Mouse (Mus musculus) spleen, adult 12 weeks (tissue): Measurements from ENCODE around the gene Mon2.
"Not testable (repeated sequence)": the region's sequence is repeated elsewhere in the genome, so short reads cannot be mapped to it uniquely, and the experiment has no call there.

Experiments used
- DNase-seq: peaks from one replicate; pipeline ENCODE4 v3.0.0; 2022; ENCODE audit warnings: low spot score

Mon2 gene

GRCm38 (mm10) chr10:123057082-123057481 is 19.2 kb downstream of the Mon2 start:
- DNase-seq, result no peak

- no peak for DNase-seq
Observed at GRCm38 (mm10) chr10:123056463-123056862, 19.8 kb downstream of the Mon2 start.

- DNase-seq, result no peak
Observed at GRCm38 (mm10) chr10:123055205-123056000, 20.9 kb downstream of the Mon2 start.

GRCm38 (mm10) chr10:123053557-123053956 is 22.7 kb downstream of the Mon2 start:
- DNase-seq, result no peak

- DNase-seq, result no peak
Observed at GRCm38 (mm10) chr10:123052021-123052420, 24.3 kb downstream of the Mon2 start.

GRCm38 (mm10) chr10:123048730-123049129 is 27.6 kb downstream of the Mon2 start:
- DNase-seq, result no peak

GRCm38 (mm10) chr10:123039936-123040335 is 36.4 kb downstream of the Mon2 start:
- DNase-seq, result no peak

- no peak for DNase-seq
Observed at GRCm38 (mm10) chr10:123032078-123032646, 44.1 kb downstream of the Mon2 start.

- DNase-seq, result no peak
Observed at GRCm38 (mm10) chr10:123031449-123031848, 44.9 kb downstream of the Mon2 start.

- DNase-seq, result no peak
Observed at GRCm38 (mm10) chr10:123030589-123030988, 45.7 kb downstream of the Mon2 start.

- DNase-seq, result no peak
Observed at GRCm38 (mm10) chr10:123028949-123029348, 47.4 kb downstream of the Mon2 start.

- not testable (repeated sequence) for DNase-seq
Observed at GRCm38 (mm10) chr10:123026736-123027135, 49.6 kb downstream of the Mon2 start.

GRCm38 (mm10) chr10:123013435-123013834 is 62.9 kb downstream of the Mon2 start:
- DNase-seq, result no peak

- no peak for DNase-seq
Observed at GRCm38 (mm10) chr10:123011421-123011820, 64.9 kb downstream of the Mon2 start.

GRCm38 (mm10) chr10:123005237-123006185 is 70.8 kb downstream of the Mon2 start:
- no peak for DNase-seq

- no peak for DNase-seq
Observed at GRCm38 (mm10) chr10:123004475-123005236, 71.6 kb downstream of the Mon2 start.

- DNase-seq, result no peak
Observed at GRCm38 (mm10) chr10:123001985-123002384, 74.3 kb downstream of the Mon2 start.

- no peak for DNase-seq
Observed at GRCm38 (mm10) chr10:123001363-123001762, 74.9 kb downstream of the Mon2 start.

GRCm38 (mm10) chr10:122999356-122999755 is 76.9 kb downstream of the Mon2 start:
- DNase-seq, result no peak

GRCm38 (mm10) chr10:122997852-122998251 is 78.5 kb downstream of the Mon2 start:
- DNase-seq, result no peak

GRCm38 (mm10) chr10:122994402-122995107 is 81.8 kb downstream of the Mon2 start:
- no peak for DNase-seq
